Mouse (Mus musculus): ENCODE measurements at regions not wholly inside any gene's neighbourhood (a gene's known extent, or its start where the extent isn't known, plus 50 kb on each side); places are given as distances from the start of the nearest gene placed in this dataset.

GRCm38 (mm10) chr7:64022711-64023468 lies 84.2 kb upstream of the Klf13 start:
- no peak for TF ChIP-seq TAL1 (IDR thresholded peaks at IDR 0.05; ENCODE audit: low read length)
- no peak for TF ChIP-seq GATA1 (IDR thresholded peaks at IDR 0.05; ENCODE audit: low read length)

All from erythroblast, embryonic 14.5 days (primary cell).